Comparison of ENCODE assay signal across 8 mouse cellular contexts in genomic region chr8:94179713-94180560, GRCm38 (mm10). TPM values are rescaled to one million over a fixed set of nuclear protein-coding genes. Genes with fewer than 3 reads are reported as not detected.
DNase-seq lines count a peak whose midpoint lies in the region; ATAC-seq and TF ChIP-seq lines count a peak whose summit lies in the region.

No protein-coding gene starts in this region.

- TF ChIP-seq POLR2A in cerebellum, adult 2 months (IDR thresholded peaks at IDR 0.05; ENCODE audit: borderline replicate concordance, insufficient read depth, low read length), result no peak
- TF ChIP-seq POLR2A in kidney, adult 2 months (IDR thresholded peaks at IDR 0.05; ENCODE audit: low read depth, low read length), result no peak

- H3K4me1 ChIP-seq in cerebellum, adult 2 months (ENCODE audit: control insufficient read depth, insufficient read depth, low read length), result peaks cover 6% of the 10 kb centered on the region
- peaks cover 72% of the 10 kb centered on the region for H3K4me1 ChIP-seq in G1E (ENCODE audit: insufficient read depth, low read depth, low read length)
- H3K4me1 ChIP-seq in forebrain, embryonic 13.5 days, result peaks cover 28% of the 10 kb centered on the region
- peaks cover 4% of the 10 kb centered on the region; the same call in 1 of the 2 replicates for H3K4me1 ChIP-seq in kidney, adult 2 months (ENCODE audit: control insufficient read depth, insufficient read depth, low read length)
- H3K4me1 ChIP-seq in megakaryocyte, embryonic 14.5 days, result peaks cover 80% of the 10 kb centered on the region

- WGBS in cerebellum, adult 2 months, result 12% methylated on average over 25 of the region's 25 CpGs
- WGBS in forebrain, embryonic 13.5 days, result 3% methylated on average over 25 of the region's 25 CpGs
- WGBS in kidney, adult 2 months, result 6% methylated on average over 25 of the region's 25 CpGs

- H3K9ac ChIP-seq in forebrain, embryonic 13.5 days, result peak overlapping the region; percentile 62

- H3K4me3 ChIP-seq in cerebellum, adult 2 months (replicated peaks; ENCODE audit: insufficient read depth, low read depth, low read length), result peak overlapping the region; percentile 90
- peak overlapping the region; percentile 78 for H3K4me3 ChIP-seq in G1E (ENCODE audit: low read depth, low read length)
- peak overlapping the region; percentile 43 for H3K4me3 ChIP-seq in forebrain, embryonic 13.5 days
- H3K4me3 ChIP-seq in kidney, adult 2 months (ENCODE audit: insufficient read depth, low read depth, low read length), result peak overlapping the region; percentile 70
- peak overlapping the region; percentile 94 for H3K4me3 ChIP-seq in megakaryocyte, embryonic 14.5 days (replicated peaks)

- no peak for TF ChIP-seq CTCF in cerebellum, adult 2 months (IDR thresholded peaks at IDR 0.05; ENCODE audit: borderline replicate concordance, insufficient read depth, low read depth, low read length)
- TF ChIP-seq CTCF in G1E (IDR thresholded peaks at IDR 0.05; ENCODE audit: low read depth, low read length), result peak; percentile 12; the same call in 1 of the 2 replicates
- TF ChIP-seq CTCF in kidney, adult 2 months (conservative IDR thresholded peaks at IDR 0.05; ENCODE audit: insufficient read depth, insufficient read length, low read depth, low read length), result no peak

- no peaks in the 10 kb centered on the region for H3K9me3 ChIP-seq in G1E (replicated peaks)
- no peaks in the 10 kb centered on the region for H3K9me3 ChIP-seq in forebrain, embryonic 13.5 days (replicated peaks)
- no peaks in the 10 kb centered on the region for H3K9me3 ChIP-seq in megakaryocyte, embryonic 14.5 days

- H3K27me3 ChIP-seq in cerebellum, adult 2 months (ENCODE audit: control insufficient read depth, insufficient read depth, low read length), result peaks cover 2% of the 10 kb centered on the region; the same call in 1 of the 2 replicates
- no peaks in the 10 kb centered on the region for H3K27me3 ChIP-seq in G1E (ENCODE audit: insufficient read depth, low read length)
- H3K27me3 ChIP-seq in forebrain, embryonic 13.5 days, result peaks cover 86% of the 10 kb centered on the region
- H3K27me3 ChIP-seq in kidney, adult 2 months (replicated peaks; ENCODE audit: control insufficient read depth, insufficient read depth, low read length), result no peaks in the 10 kb centered on the region
- H3K27me3 ChIP-seq in megakaryocyte, embryonic 14.5 days (replicated peaks), result peaks cover 5% of the 10 kb centered on the region

- H3K36me3 ChIP-seq in G1E (replicated peaks), result peaks cover 13% of the 10 kb centered on the region
- H3K36me3 ChIP-seq in forebrain, embryonic 13.5 days (ENCODE audit: poor library complexity, severe bottlenecking), result no peaks in the 10 kb centered on the region
- H3K36me3 ChIP-seq in kidney, adult 2 months (ENCODE audit: control insufficient read depth, insufficient read depth, low read length), result no peaks in the 10 kb centered on the region
- H3K36me3 ChIP-seq in megakaryocyte, embryonic 14.5 days (replicated peaks; ENCODE audit: low read length), result peaks cover 7% of the 10 kb centered on the region

- peak overlapping the region; percentile 76 for H3K4me2 ChIP-seq in forebrain, embryonic 13.5 days

- H3K27ac ChIP-seq in cerebellum, adult 2 months (ENCODE audit: insufficient read depth, low read length), result peak overlapping the region; percentile 32; the same call in 1 of the 2 replicates
- no peak overlapping the region for H3K27ac ChIP-seq in forebrain, embryonic 13.5 days
- H3K27ac ChIP-seq in kidney, adult 2 months (ENCODE audit: insufficient read depth, low read depth, low read length), result peak overlapping the region; percentile 90

- ATAC-seq in G1E (ENCODE audit: extremely low read depth, insufficient number of reproducible peaks, low FRiP score, poor library complexity, severe bottlenecking), result no peak
- no peak for ATAC-seq in forebrain, embryonic 13.5 days

- DNase-seq in cerebellum, adult 2 months, result peak in 1 of 2 experiments; percentile 27
- no peak for DNase-seq in cerebellum, adult 11-12 months
- DNase-seq in G1E (ENCODE audit: low spot score), result no peak
- DNase-seq in kidney, adult 2 months, result peak; percentile 30
- DNase-seq in right cerebral cortex, adult 2 months (ENCODE audit: low spot score in 2 of 2), result no peak
- DNase-seq in frontal cortex, postnatal 36 days (ENCODE audit: low spot score in 2 of 2), result no peak

RNA-seq across cellular contexts. Expression of gene Mt1, which starts 1.1 kb away (rescaled TPM):
- 1,145 and 1,309 TPM in 2 replicates for polyA plus RNA-seq in cerebellum, adult 2 months (2012; rRNA removed)
- total RNA-seq in G1E (2014; fragmentation: Nextera tagmentation), result 1,659 and 2,059 TPM in 2 replicates
- 5,034 and 5,354 TPM in 2 replicates for total RNA-seq in G1E (2017)
- 1,198 and 3,016 TPM in 2 replicates for polyA plus RNA-seq in G1E (2012)
- 91.0 and 105 TPM in 2 replicates for polyA plus RNA-seq in forebrain, embryonic 13.5 days (2015; fragmentation: Nextera tagmentation; extraction: Ambion mirVana)
- polyA plus RNA-seq in kidney, adult 2 months (2012; rRNA removed), result 906 and 994 TPM in 2 replicates
- 627 and 878 TPM in 2 replicates for polyA plus RNA-seq in megakaryocyte, embryonic 14.5 days (2012; ENCODE audit: insufficient read depth, low replicate concordance)

RNA-seq across cellular contexts. Expression of gene Mt2, which starts 7.5 kb away (rescaled TPM):
- polyA plus RNA-seq in cerebellum, adult 2 months (2012; rRNA removed), result 579 and 685 TPM in 2 replicates
- 541 and 661 TPM in 2 replicates for total RNA-seq in G1E (2014; fragmentation: Nextera tagmentation)
- total RNA-seq in G1E (2017), result 2,059 and 2,753 TPM in 2 replicates
- polyA plus RNA-seq in G1E (2012), result 6,726 and 9,419 TPM in 2 replicates
- polyA plus RNA-seq in forebrain, embryonic 13.5 days (2015; fragmentation: Nextera tagmentation; extraction: Ambion mirVana), result 41.0 and 48.0 TPM in 2 replicates
- 57.6 and 80.2 TPM in 2 replicates for polyA plus RNA-seq in kidney, adult 2 months (2012; rRNA removed)
- 368 and 523 TPM in 2 replicates for polyA plus RNA-seq in megakaryocyte, embryonic 14.5 days (2012; ENCODE audit: insufficient read depth, low replicate concordance)

RNA-seq across cellular contexts. Expression of gene Mt3, which starts 27.5 kb away (rescaled TPM):
- polyA plus RNA-seq in cerebellum, adult 2 months (2012; rRNA removed), result 1,323 and 1,416 TPM in 2 replicates
- total RNA-seq in G1E (2014; fragmentation: Nextera tagmentation) (not detected in 2 replicates), G1E (2017) (not detected in 2 replicates)
- polyA plus RNA-seq in G1E (2012), result not detected in 2 replicates
- polyA plus RNA-seq in forebrain, embryonic 13.5 days (2015; fragmentation: Nextera tagmentation; extraction: Ambion mirVana), result 188 and 208 TPM in 2 replicates
- 4.2 and 8.4 TPM in 2 replicates for polyA plus RNA-seq in kidney, adult 2 months (2012; rRNA removed)
- not detected in 2 replicates for polyA plus RNA-seq in megakaryocyte, embryonic 14.5 days (2012; ENCODE audit: insufficient read depth, low replicate concordance)

RNA-seq across cellular contexts. Expression of gene Nup93, which starts 34.4 kb away (rescaled TPM):
- polyA plus RNA-seq in cerebellum, adult 2 months (2012; rRNA removed), result 29.1 and 30.5 TPM in 2 replicates
- total RNA-seq in G1E (2014; fragmentation: Nextera tagmentation), result 37.7 and 39.9 TPM in 2 replicates
- total RNA-seq in G1E (2017), result 40.8 and 42.5 TPM in 2 replicates
- polyA plus RNA-seq in G1E (2012), result 5.6 and 6.0 TPM in 2 replicates
- polyA plus RNA-seq in forebrain, embryonic 13.5 days (2015; fragmentation: Nextera tagmentation; extraction: Ambion mirVana), result 83.6 and 98.8 TPM in 2 replicates
- 11.2 and 11.9 TPM in 2 replicates for polyA plus RNA-seq in kidney, adult 2 months (2012; rRNA removed)
- polyA plus RNA-seq in megakaryocyte, embryonic 14.5 days (2012; ENCODE audit: insufficient read depth, low replicate concordance), result 3.1 and 3.3 TPM in 2 replicates

RNA-seq across cellular contexts. Expression of gene Mt4, which starts 42.9 kb away (rescaled TPM):
- polyA plus RNA-seq in cerebellum, adult 2 months (2012; rRNA removed), result not detected in 2 replicates
- total RNA-seq in G1E (2014; fragmentation: Nextera tagmentation) (not detected in 2 replicates), G1E (2017) (not detected in 2 replicates)
- not detected in 2 replicates for polyA plus RNA-seq in G1E (2012)
- not detected in 2 replicates for polyA plus RNA-seq in forebrain, embryonic 13.5 days (2015; fragmentation: Nextera tagmentation; extraction: Ambion mirVana)
- polyA plus RNA-seq in kidney, adult 2 months (2012; rRNA removed), result not detected in 2 replicates
- polyA plus RNA-seq in megakaryocyte, embryonic 14.5 days (2012; ENCODE audit: insufficient read depth, low replicate concordance), result not detected in 2 replicates

Comparison
In these comparisons a context has a peak if more than half of its experiments do, and no peak if none do; other contexts are left out.
1. H3K4me3 ChIP-seq: peak in every context shown above with its lines; median percentile 94 in megakaryocyte, embryonic 14.5 days; 90 in cerebellum, adult 2 months; 78 in G1E; 70 in kidney, adult 2 months; 43 in forebrain, embryonic 13.5 days.
2. RNA of gene Mt3, which starts 27.5 kb away (polyA plus RNA-seq): 1,323 to 1,416 TPM in cerebellum, adult 2 months and 188 to 208 TPM in forebrain, embryonic 13.5 days; 4.2 to 8.4 TPM in kidney, adult 2 months, not detected in G1E and not detected in megakaryocyte, embryonic 14.5 days; every median in the first group is over 10 times any median in the second.